Mouse (Mus musculus): ENCODE measurements around the gene Evi2a.

- TF ChIP-seq TAL1 (IDR thresholded peaks at IDR 0.05; ENCODE audit: low read length) (no peak), GATA1 (IDR thresholded peaks at IDR 0.05; ENCODE audit: low read length) (no peak)
Observed at GRCm38 (mm10) chr11:79524310-79524575, 6.2 kb downstream of the Evi2a start.
